Mouse (Mus musculus) forebrain, embryonic 16.5 days (tissue): ENCODE measurements around the gene Sorbs2. TPM values are rescaled to one million over a fixed set of nuclear protein-coding genes. Genes with fewer than 3 reads are reported as not detected.

Experiments used
- ATAC-seq: fragments of 200-750 bp; cut with Nextera tagmentation; 2 replicates; pipeline ENCODE4 v1.8.0; 2017; ENCODE audit warnings: mild to moderate bottlenecking, moderate library complexity
- H3K27ac ChIP-seq: fragments of 300-500 bp; sonication (generic); 2 replicates; pipeline ENCODE4 v1.5.1; 2014; ENCODE audit warnings: low read length, control low read depth
- H3K27me3 ChIP-seq: fragments of 300-500 bp; sonication (generic); replicated peaks from 2 replicates; pipeline ENCODE4 v1.6.1; 2014; ENCODE audit warnings: low read length; ENCODE audit not compliant: control insufficient read depth, insufficient read depth
- H3K36me3 ChIP-seq: fragments of 300-500 bp; sonication (generic); 2 replicates; pipeline ENCODE4 v1.6.1; 2014; ENCODE audit not compliant: control insufficient read depth, insufficient read depth
- H3K4me1 ChIP-seq: fragments of 300-500 bp; sonication (generic); replicated peaks from 2 replicates; pipeline ENCODE4 v1.6.1; 2014; ENCODE audit warnings: low read length; ENCODE audit not compliant: control insufficient read depth, insufficient read depth
- H3K4me2 ChIP-seq: fragments of 300-500 bp; sonication (generic); 2 replicates; pipeline ENCODE4 v1.6.1; 2014; ENCODE audit warnings: mild to moderate bottlenecking, low read length, control low read depth
- H3K4me3 ChIP-seq: fragments of 300-500 bp; sonication (generic); replicated peaks from 2 replicates; pipeline ENCODE4 v1.5.1; 2014; ENCODE audit warnings: mild to moderate bottlenecking, low read length, control low read depth
- H3K9ac ChIP-seq: fragments of 300-500 bp; sonication (generic); replicated peaks from 2 replicates; pipeline ENCODE4 v1.6.1; 2014; ENCODE audit warnings: low read depth, low read length, control low read depth
- H3K9me3 ChIP-seq: fragments of 300-500 bp; sonication (generic); 2 replicates; pipeline ENCODE4 v1.6.1; 2016; ENCODE audit warnings: low read length; ENCODE audit not compliant: control insufficient read depth
- WGBS: fragments of 180-500 bp; shearing (Covaris S2); extraction: QIAGEN DNeasy Blood & Tissue Kit; methylation state at CpG from one replicate; pipeline ENCODE4 v1.1.7; 2014; 5-methylcytosine and 5-hydroxymethylcytosine counted together
- polyA plus RNA-seq: library from polyadenylated mRNA; unstranded; fragments of >200 nt; fragmentation: Nextera tagmentation; extraction: Ambion mirVana; gene quantifications from 2 replicates; pipeline ENCODE4 v1.2.1, GENCODE M21; 2015

Sorbs2 gene
- polyA plus RNA-seq, 1 experiment from 2014 or later: 92.6 TPM

DNA sequence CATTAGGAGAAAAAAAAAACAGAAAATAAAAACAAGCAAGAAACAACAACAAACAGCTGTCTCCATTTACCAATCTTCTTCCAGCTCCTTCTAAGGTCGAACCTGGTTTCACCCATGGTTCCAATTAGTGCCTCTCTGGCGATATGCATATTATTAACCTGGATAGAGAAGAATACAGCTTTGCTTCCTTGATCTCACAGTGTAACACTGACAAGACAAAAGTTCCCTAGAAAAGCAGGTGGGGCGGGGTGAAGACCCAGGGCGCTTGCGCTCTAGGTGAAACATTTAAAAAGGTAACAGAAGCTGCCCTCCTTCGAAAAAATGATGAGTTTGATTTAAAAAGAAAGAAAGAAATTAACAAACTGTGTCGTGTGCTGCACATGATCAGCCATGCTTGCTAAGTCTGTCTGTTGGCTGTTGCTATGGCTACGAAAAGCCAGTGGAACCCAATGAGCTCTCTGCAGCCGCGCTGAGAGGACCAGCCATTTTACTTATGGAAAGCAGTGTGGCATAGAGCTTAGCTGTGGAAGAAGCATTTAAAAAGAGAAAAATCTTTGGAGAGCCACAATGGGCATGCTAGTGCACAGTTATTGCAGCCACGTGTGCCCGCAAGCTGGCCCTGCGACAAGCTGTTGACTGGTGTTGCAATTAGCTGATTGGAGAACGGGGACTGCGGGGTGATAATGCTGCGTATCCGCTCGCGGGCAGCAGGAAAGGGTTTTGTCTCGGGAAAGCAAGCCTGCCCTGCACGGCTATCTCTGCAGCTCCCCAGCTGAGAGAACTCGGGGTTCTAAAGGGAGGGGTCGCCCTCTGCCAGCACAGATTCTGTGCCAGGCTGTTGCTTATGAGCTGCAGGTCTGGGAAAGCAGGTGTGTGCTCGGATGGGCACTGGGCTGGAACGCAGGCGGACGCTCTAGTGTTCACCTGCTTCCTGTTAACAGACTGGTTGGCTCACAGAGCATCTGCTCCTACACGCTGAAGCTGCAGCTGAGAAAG lies 120.0 kb downstream of the Sorbs2 start:
- peak overlapping the region; percentile 55 for H3K4me2 ChIP-seq
- peak overlapping the region; percentile 90 for H3K9ac ChIP-seq
- no peaks in the 10 kb centered on the region for H3K9me3 ChIP-seq
- peak overlapping the region; percentile 99 for H3K27ac ChIP-seq
- H3K27me3 ChIP-seq: no peaks in the 10 kb centered on the region
- peaks cover 23% of the 10 kb centered on the region for H3K4me1 ChIP-seq
- peak overlapping the region; percentile 76 for H3K4me3 ChIP-seq
- H3K36me3 ChIP-seq: no peaks in the 10 kb centered on the region
- ATAC-seq: peak; percentile 98
- under 1% methylated on average over 28 of the region's 28 CpGs for WGBS

DNA sequence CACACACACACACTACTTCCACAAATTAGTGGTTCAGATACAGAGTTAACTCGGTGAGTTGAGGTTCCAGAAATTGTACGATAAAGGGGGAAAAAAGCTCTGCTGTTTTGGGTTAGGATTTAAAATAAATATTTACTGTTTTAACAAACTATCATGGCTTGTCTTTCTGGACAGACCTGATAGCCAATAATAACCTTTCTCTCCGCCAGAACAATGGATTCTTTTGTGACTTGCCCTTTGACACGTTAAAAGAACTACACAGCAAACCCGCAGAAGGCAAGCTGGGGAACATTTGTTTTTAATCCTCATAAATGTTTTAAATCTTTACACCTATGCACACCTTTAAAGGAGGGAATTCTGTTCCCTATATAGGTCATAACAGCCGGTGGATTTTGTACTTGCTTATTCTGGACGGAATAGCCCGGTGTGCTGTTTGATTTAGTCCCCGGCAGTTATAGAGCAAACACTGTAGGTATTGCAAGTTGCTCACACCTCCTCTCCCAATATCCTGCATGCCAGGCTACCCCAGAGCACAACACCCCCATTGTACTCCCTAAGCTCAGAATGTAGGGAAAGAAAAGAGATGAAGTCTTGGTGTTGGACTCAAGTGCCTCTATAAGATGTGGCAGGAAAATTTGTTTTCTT lies 121.0 kb downstream of the Sorbs2 start:
- peak overlapping the region; percentile 55 for H3K4me2 ChIP-seq
- 3% methylated on average over 9 of the region's 9 CpGs for whole genome bisulfite sequencing
- peak overlapping the region; percentile 99 for H3K27ac ChIP-seq
- no peaks in the 10 kb centered on the region for H3K9me3 ChIP-seq
- H3K36me3 ChIP-seq: no peaks in the 10 kb centered on the region
- H3K9ac ChIP-seq: peak overlapping the region; percentile 90
- H3K4me1 ChIP-seq: peaks cover 23% of the 10 kb centered on the region
- H3K4me3 ChIP-seq: peak overlapping the region; percentile 76
- ATAC-seq: no peak
- no peaks in the 10 kb centered on the region for H3K27me3 ChIP-seq

DNA sequence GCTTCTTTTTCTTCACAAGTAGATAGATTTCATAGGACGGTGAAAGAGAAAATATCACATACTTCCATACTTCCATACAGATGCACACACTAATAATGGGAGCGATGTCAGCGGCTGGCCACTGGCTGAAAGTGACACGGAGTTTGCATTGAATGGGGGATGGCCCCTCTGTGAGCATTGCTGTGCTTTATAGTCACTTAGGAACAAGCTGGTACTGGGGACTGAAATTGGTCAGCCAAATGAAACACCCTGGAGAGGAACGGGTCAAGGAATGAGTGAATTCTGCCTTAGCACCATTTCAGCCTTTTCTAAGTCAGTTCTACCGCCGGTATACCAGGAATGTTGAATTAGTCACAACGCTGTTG lies 121.5 kb downstream of the Sorbs2 start:
- Histone ChIP-seq H3K27ac (no peak overlapping the region), H3K4me3 (peak overlapping the region; percentile 76), H3K4me1 (peaks cover 23% of the 10 kb centered on the region), H3K36me3 (no peaks in the 10 kb centered on the region), H3K4me2 (peak overlapping the region; percentile 55), H3K9me3 (no peaks in the 10 kb centered on the region), H3K27me3 (no peaks in the 10 kb centered on the region), H3K9ac (peak overlapping the region; percentile 39)
- WGBS: 38% methylated on average over 8 of the region's 8 CpGs
- ATAC-seq: no peak

DNA sequence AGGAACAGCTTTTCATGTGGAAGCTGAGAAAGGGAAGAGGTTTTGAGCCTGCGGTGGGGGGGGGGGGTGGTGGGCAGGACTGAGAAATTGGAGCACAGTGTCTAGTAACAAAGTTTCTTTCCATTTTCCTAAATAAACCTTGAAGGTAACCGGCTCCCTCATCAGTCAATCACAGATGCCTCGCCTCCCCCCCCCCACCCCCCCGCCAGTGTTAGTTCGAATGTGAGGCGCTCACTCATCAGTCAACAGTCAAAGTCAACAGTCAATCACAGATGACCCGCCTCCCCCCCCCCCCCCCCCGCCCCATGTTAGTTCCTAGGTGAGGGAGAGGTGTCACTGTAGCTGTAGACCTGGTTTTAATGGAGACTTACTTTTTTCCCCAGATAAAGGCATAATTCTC lies 123.4 kb downstream of the Sorbs2 start:
- Histone ChIP-seq H3K4me1 (peaks cover 27% of the 10 kb centered on the region), H3K9ac (no peak overlapping the region), H3K4me2 (no peak overlapping the region), H3K27me3 (no peaks in the 10 kb centered on the region), H3K4me3 (no peak overlapping the region), H3K27ac (no peak overlapping the region), H3K36me3 (no peaks in the 10 kb centered on the region), H3K9me3 (no peaks in the 10 kb centered on the region)
- WGBS: 78% methylated on average over 7 of the region's 8 CpGs
- ATAC-seq: no peak

DNA sequence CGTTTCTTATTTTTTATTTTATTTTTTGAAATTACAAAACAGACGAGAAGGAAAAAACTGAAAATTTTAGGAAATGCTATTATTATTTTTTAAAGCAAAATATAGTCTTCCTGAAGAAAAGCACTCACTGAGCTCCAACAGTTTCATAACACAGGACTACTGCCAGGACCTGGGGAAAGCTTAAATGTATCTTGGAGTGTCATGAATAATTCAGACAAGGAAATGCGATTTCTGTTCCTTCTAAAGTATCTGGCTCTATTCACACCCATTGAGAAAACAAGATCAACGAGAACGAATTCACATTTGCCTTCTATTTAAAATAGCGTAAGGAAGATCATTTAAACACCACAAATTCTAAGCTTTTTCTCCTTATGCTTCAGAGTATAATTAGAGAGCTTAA lies 127.6 kb downstream of the Sorbs2 start:
- Histone ChIP-seq H3K4me2 (no peak overlapping the region), H3K27ac (no peak overlapping the region), H3K4me3 (no peak overlapping the region), H3K9ac (no peak overlapping the region), H3K4me1 (peaks cover 10% of the 10 kb centered on the region), H3K27me3 (no peaks in the 10 kb centered on the region), H3K36me3 (no peaks in the 10 kb centered on the region), H3K9me3 (no peaks in the 10 kb centered on the region)
- ATAC-seq: peak; percentile 68
- WGBS: 37% methylated on average over 6 of the region's 6 CpGs

DNA sequence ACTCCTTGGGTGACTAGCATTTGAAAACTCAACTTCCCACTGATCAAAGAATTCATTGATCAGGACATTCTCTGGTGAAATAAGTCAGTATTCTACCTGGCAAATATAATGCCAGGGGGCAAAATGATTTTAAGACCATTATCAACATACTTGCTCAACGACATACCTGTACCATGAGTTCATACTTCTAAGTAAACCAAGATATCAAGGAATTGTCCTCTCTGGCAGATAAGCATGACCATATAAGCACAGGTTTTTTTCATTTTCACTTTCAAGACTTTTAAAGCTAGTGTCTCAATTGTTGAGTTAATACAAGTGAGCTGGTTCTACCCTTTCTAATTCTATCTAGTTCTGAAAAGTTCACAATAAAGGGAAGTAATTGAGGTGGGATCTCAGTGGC lies 130.2 kb downstream of the Sorbs2 start:
- Histone ChIP-seq H3K4me3 (no peak overlapping the region), H3K9ac (no peak overlapping the region), H3K4me1 (peaks cover 5% of the 10 kb centered on the region), H3K27me3 (no peaks in the 10 kb centered on the region), H3K4me2 (no peak overlapping the region), H3K27ac (no peak overlapping the region), H3K9me3 (no peaks in the 10 kb centered on the region), H3K36me3 (no peaks in the 10 kb centered on the region)
- WGBS: 97% methylated on average over 1 of the region's 1 CpGs
- no peak for ATAC-seq

DNA sequence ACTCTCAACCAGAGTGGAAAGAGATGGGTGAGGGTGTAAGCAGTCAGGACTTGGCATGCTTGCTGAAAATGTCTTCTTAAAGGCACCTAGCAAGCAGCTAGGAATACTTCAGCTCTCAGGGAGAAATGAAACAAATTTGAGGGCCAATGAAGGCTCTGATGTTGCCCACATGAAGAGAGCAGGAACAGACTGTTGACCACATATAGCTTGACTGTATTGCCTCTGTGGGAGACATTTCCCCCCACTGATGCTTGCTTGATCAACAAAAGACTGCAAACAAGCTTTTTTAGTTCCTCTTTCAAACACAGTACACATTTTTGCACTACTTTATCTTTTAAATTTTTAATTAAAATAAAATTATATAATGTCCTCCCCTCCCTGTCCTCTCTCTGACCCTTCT lies 131.9 kb downstream of the Sorbs2 start:
- H3K36me3 ChIP-seq: no peaks in the 10 kb centered on the region
- no peak overlapping the region for H3K27ac ChIP-seq
- H3K4me3 ChIP-seq: no peak overlapping the region

DNA sequence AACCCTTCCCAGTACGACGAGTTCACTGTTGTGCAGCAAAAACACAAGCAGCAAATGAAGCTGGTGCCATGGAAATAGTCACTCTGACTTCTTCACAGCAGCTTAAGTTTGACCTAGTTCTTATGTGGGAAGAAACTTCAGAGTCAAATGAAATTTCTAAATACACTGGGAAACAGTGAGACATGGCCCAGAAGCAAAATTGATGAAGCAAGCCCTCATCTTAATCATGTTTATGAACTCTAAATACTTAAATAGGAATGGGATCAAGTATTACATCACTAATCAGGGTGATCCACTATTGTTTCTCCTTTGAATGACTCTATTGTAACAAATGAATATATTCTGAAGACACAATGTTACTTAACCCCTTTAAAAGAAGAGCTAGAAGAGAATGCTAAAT lies 137.1 kb downstream of the Sorbs2 start:
- no peak overlapping the region for H3K4me3 ChIP-seq
- H3K27me3 ChIP-seq: no peaks in the 10 kb centered on the region
- H3K9me3 ChIP-seq: no peaks in the 10 kb centered on the region
- H3K4me1 ChIP-seq: no peaks in the 10 kb centered on the region
- no peak overlapping the region for H3K4me2 ChIP-seq
- no peak for ATAC-seq
- 0 out of 2 replicates have a peak, but pooled peaks cover 4% of the 10 kb centered on the region for H3K36me3 ChIP-seq
- no peak overlapping the region for H3K27ac ChIP-seq
- no peak overlapping the region for H3K9ac ChIP-seq
- 70% methylated on average over 2 of the region's 2 CpGs for WGBS

More for the DNA sequence above, 131.9 kb downstream of the Sorbs2 start:
- H3K9ac ChIP-seq: no peak overlapping the region
- H3K4me1 ChIP-seq: peaks cover 5% of the 10 kb centered on the region
- no peaks in the 10 kb centered on the region for H3K9me3 ChIP-seq
- no peaks in the 10 kb centered on the region for H3K27me3 ChIP-seq
- ATAC-seq: no peak
- no peak overlapping the region for H3K4me2 ChIP-seq

DNA sequence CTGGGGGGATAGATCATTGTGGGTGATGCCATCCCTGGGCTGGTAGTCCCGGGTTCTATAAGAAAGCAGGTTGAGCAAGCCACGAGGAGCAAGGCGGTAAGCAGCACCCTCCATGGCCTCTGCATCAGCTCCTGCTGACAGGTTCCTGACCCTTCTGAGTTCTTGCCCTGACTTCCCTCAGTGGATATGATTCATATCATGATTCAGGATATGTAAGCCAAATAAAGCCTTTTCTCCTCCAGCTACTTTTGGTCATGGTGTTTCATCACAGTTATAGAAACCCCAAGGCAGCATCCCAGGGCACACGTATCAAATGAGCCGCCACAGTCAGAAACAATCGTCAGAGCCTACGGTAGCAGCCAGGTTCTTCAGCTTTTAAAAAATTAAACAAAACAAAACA lies 141.5 kb downstream of the Sorbs2 start:
- 91% methylated on average over 7 of the region's 7 CpGs for WGBS
- ATAC-seq: no peak
- Histone ChIP-seq H3K4me3 (no peak overlapping the region), H3K9me3 (no peaks in the 10 kb centered on the region), H3K4me1 (no peaks in the 10 kb centered on the region), H3K9ac (no peak overlapping the region), H3K27me3 (no peaks in the 10 kb centered on the region), H3K36me3 (0 out of 2 replicates have a peak, but pooled peaks cover 4% of the 10 kb centered on the region), H3K27ac (no peak overlapping the region), H3K4me2 (no peak overlapping the region)
